Mouse (Mus musculus) liver, embryonic 13.5 days (tissue): ENCODE results near the gene Kif21a. TPM values are rescaled to one million over a fixed set of nuclear protein-coding genes. Genes with fewer than 3 reads are reported as not detected.

Experiments used
- ATAC-seq: fragments of 200-750 bp; cut with Nextera tagmentation; 2 replicates; pipeline ENCODE4 v1.8.0; 2017; ENCODE audit warnings: low read depth, mild to moderate bottlenecking, moderate number of reproducible peaks, moderate library complexity
- DNase-seq: peaks from one replicate; pipeline ENCODE4 v3.0.0; 2022
- H3K27ac ChIP-seq: fragments of 300-500 bp; sonication (generic); 2 replicates; pipeline ENCODE4 v1.5.1; 2015; ENCODE audit warnings: moderate library complexity, mild to moderate bottlenecking, inconsistent platforms
- H3K27me3 ChIP-seq: fragments of 300-500 bp; sonication (generic); 2 replicates; pipeline ENCODE4 v1.6.1; 2015; ENCODE audit warnings: mild to moderate bottlenecking, inconsistent platforms
- H3K36me3 ChIP-seq: fragments of 300-500 bp; sonication (generic); 2 replicates; pipeline ENCODE4 v1.6.1; 2015; ENCODE audit warnings: mild to moderate bottlenecking, inconsistent platforms
- H3K4me1 ChIP-seq: fragments of 300-500 bp; sonication (generic); replicated peaks from 2 replicates; pipeline ENCODE4 v1.6.1; 2015; ENCODE audit warnings: inconsistent platforms
- H3K4me2 ChIP-seq: fragments of 300-500 bp; sonication (generic); 2 replicates; pipeline ENCODE4 v1.6.1; 2015; ENCODE audit warnings: inconsistent platforms, mild to moderate bottlenecking, moderate library complexity
- H3K4me3 ChIP-seq: fragments of 300-500 bp; sonication (generic); replicated peaks from 2 replicates; pipeline ENCODE4 v1.5.1; 2015; ENCODE audit warnings: mild to moderate bottlenecking, inconsistent platforms
- H3K9ac ChIP-seq: fragments of 300-500 bp; sonication (generic); 2 replicates; pipeline ENCODE4 v1.6.1; 2015; ENCODE audit warnings: mild to moderate bottlenecking, inconsistent platforms
- H3K9me3 ChIP-seq: fragments of 300-500 bp; sonication (generic); replicated peaks from 2 replicates; pipeline ENCODE4 v1.6.1; 2016; ENCODE audit warnings: inconsistent platforms
- WGBS: fragments of 180-500 bp; shearing (Covaris S2); methylation state at CpG from one replicate; pipeline ENCODE4 v1.1.7; 2015; ENCODE audit not compliant: insufficient replicate concordance; 5-methylcytosine and 5-hydroxymethylcytosine counted together
- polyA plus RNA-seq: library from polyadenylated mRNA; unstranded; fragments of >200 nt; fragmentation: Nextera tagmentation; extraction: Ambion mirVana; gene quantifications from 2 replicates; pipeline ENCODE4 v1.2.1, GENCODE M21; 2015

Kif21a gene
- polyA plus RNA-seq, 1 experiment from 2014 or later: 1.9 TPM

DNA sequence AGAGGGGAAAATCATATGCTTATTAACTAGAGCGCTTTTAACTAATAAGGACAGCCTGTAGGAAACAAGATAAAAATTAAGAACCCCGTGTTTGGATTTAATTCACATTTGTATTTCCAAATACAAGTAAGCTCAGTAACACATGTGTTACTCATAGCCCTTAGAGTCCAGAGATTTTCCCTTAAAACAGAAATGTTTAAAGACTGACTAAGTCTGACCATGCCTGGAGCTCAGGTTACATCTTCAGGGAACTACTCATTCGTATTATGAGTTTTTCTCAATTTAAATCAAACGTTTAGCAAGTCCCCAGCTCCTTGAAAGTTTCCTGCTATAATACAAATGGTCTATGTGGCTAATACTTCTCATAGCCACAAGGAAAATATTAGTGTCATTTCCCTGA lies 57.9 kb downstream of the Kif21a start:
- ATAC-seq (no peak), DNase-seq (no peak)
- no peak overlapping the region for H3K27ac ChIP-seq

GRCm38 (mm10) chr15:90987714-90988250 lies 62.0 kb downstream of the Kif21a start:
- ATAC-seq (no peak), DNase-seq (no peak)
- no peak overlapping the region for H3K4me3 ChIP-seq
- no peaks in the 10 kb centered on the region for H3K27me3 ChIP-seq
- H3K9ac ChIP-seq: no peak overlapping the region
- no peak overlapping the region for H3K4me2 ChIP-seq
- no peaks in the 10 kb centered on the region for H3K9me3 ChIP-seq
- no peak overlapping the region for H3K27ac ChIP-seq
- H3K36me3 ChIP-seq: 0 out of 2 replicates have a peak, but pooled peaks cover 8% of the 10 kb centered on the region
- no peaks in the 10 kb centered on the region for H3K4me1 ChIP-seq
- 85% methylated on average over 12 of the region's 12 CpGs for WGBS

More for the DNA sequence above, 57.9 kb downstream of the Kif21a start:
- H3K9me3 ChIP-seq: no peaks in the 10 kb centered on the region
- H3K4me3 ChIP-seq: no peak overlapping the region
- H3K9ac ChIP-seq: no peak overlapping the region
- H3K4me2 ChIP-seq: no peak overlapping the region
- H3K4me1 ChIP-seq: no peaks in the 10 kb centered on the region
- WGBS: 72% methylated on average over 4 of the region's 4 CpGs
- no peaks in the 10 kb centered on the region for H3K27me3 ChIP-seq
- H3K36me3 ChIP-seq: no peaks in the 10 kb centered on the region

DNA sequence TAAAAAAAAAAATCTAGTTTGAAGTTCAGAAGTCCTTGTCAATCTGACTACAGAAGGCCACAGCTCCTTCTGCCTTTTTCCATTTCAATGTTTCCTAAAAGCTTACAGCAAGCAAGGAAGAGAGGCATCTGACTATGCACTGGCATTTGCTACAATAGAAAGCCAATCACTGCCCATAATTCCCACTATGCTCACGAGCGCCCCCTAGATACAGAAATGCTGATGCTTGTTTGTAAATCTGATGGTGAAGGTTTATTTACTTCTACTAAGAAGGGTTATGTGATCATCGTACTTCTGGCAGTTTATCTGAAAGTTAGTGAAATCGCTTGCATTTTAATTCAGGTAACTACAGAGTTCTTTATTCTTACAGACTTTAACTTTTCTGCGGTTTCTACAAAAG lies 73.8 kb downstream of the Kif21a start:
- H3K4me2 ChIP-seq: no peak overlapping the region
- 54% methylated on average over 5 of the region's 5 CpGs for WGBS
- H3K36me3 ChIP-seq: peaks cover 17% of the 10 kb centered on the region
- H3K27ac ChIP-seq: no peak overlapping the region
- no peak overlapping the region for H3K9ac ChIP-seq
- no peak for ATAC-seq
- no peaks in the 10 kb centered on the region for H3K9me3 ChIP-seq
- no peaks in the 10 kb centered on the region for H3K27me3 ChIP-seq
- no peaks in the 10 kb centered on the region for H3K4me1 ChIP-seq
- H3K4me3 ChIP-seq: no peak overlapping the region
- DNase-seq: no peak

DNA sequence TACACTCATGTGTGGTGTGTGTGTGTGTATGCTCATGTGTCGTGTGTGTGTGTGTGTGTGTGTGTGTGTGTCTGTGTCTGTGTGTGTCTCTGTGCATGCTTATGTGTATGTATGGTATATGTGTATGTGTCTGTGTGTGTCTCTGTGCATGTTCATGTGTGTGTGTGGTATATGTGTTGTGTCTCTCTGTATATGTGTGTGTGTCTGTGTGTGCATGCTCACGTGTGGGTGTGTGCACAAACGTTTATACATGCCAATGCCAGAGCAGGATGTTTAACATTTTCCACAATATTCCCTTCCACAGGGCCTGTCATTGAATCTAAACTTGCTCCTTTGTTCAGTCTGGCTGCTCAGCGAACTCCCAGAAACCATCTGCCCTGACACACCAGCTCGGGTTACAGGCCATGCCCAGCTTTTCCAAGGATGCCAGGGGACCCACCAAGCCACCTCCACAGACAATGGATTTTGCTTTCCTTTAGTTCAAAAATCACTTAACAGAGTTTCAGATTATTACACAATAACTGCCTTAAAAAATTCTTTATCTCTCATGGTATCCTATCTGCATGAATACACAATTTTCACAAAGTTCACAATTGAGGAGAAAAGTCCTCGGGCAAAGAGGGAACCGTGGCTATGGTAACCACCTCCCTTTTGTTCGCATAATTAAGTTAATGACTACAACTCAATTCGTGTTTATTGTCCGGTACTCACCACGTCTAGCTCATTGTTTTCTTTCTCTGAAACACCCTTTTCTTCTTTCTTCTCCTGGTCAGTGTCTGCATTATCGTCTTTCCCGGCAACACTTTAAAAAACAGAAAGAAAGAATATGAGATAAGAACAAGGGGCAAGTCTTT lies 77.6 kb downstream of the Kif21a start:
- H3K4me1 ChIP-seq: no peaks in the 10 kb centered on the region
- no peak for DNase-seq
- no peak overlapping the region for H3K9ac ChIP-seq
- ATAC-seq: no peak
- no peak overlapping the region for H3K4me2 ChIP-seq
- no peaks in the 10 kb centered on the region for H3K9me3 ChIP-seq
- H3K4me3 ChIP-seq: no peak overlapping the region
- H3K36me3 ChIP-seq: peaks cover 26% of the 10 kb centered on the region
- 73% methylated on average over 13 of the region's 13 CpGs for WGBS
- no peak overlapping the region for H3K27ac ChIP-seq
- no peaks in the 10 kb centered on the region for H3K27me3 ChIP-seq

- no peak overlapping the region for H3K4me3 ChIP-seq
- no peaks in the 10 kb centered on the region for H3K9me3 ChIP-seq
- no peak overlapping the region for H3K9ac ChIP-seq
- no peak overlapping the region for H3K27ac ChIP-seq
- 38% methylated on average over 2 of the region's 2 CpGs for WGBS
- no peaks in the 10 kb centered on the region for H3K4me1 ChIP-seq
- DNase-seq: no peak
- no peak overlapping the region for H3K4me2 ChIP-seq
- no peak for ATAC-seq
- H3K27me3 ChIP-seq: no peaks in the 10 kb centered on the region
- H3K36me3 ChIP-seq: peaks cover 14% of the 10 kb centered on the region
Observed at GRCm38 (mm10) chr15:90963320-90963719, 86.4 kb downstream of the Kif21a start.

DNA sequence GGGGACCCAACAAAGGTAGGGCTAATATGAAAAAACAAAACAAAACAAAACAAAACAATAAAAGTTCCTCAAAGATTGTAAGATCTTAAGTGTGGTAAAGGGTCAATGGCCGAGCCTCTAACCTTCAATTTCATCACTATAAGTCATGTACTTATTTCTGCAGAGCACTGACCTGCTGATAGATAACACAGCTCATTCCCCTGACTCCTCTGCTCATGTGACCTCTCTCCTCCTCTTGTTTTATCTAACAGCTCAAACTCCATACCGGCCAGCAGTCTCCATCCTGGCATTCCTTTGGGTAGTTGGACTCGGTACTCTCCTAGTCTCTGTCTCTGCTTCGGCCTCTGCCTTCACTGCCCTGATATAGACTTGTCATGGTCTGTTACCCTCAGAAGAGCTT lies 87.2 kb downstream of the Kif21a start:
- Histone ChIP-seq H3K4me2 (no peak overlapping the region), H3K27me3 (no peaks in the 10 kb centered on the region), H3K4me1 (no peaks in the 10 kb centered on the region), H3K27ac (no peak overlapping the region), H3K9me3 (no peaks in the 10 kb centered on the region), H3K4me3 (no peak overlapping the region), H3K36me3 (peaks cover 8% of the 10 kb centered on the region), H3K9ac (no peak overlapping the region)
- DNase-seq (no peak), ATAC-seq (no peak)
- WGBS: 56% methylated on average over 4 of the region's 4 CpGs

DNA sequence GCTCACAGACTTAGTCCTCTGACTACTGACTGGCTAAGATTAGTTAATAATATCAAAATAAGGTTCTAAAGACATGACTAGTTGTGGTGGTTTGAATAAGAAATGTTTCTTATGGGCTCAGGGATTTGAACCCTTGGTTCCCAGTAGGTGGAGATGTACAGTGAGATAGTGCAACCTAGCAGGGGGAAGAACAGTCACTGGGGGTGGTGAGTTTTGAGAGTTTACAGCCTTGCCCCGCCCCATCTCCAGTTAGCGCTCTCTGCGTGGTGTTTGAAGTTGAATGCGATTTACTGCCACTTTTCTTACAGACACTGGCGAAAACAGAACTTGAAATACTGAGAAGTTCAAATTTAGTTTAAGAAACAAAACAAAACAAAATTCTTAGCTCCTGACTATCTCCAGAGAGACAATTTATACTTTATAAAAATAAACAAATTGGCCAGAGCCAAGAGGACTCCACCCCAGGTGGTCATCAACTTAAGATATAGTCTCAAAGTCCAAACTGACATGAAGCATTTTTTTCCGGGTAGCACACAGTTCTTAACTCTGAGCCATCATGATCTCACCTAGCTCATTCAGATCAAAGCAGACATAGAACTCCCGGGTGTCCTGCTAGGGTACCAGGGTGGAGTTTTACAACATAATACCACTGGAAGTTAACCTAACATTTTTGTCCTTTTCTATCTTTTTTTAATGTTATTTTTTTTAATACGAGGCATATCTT lies 88.8 kb downstream of the Kif21a start:
- H3K27me3 ChIP-seq: no peaks in the 10 kb centered on the region
- H3K4me2 ChIP-seq: no peak overlapping the region
- no peak overlapping the region for H3K27ac ChIP-seq
- WGBS: 76% methylated on average over 8 of the region's 8 CpGs
- no peak overlapping the region for H3K4me3 ChIP-seq
- ATAC-seq (no peak), DNase-seq (no peak)
- peaks cover 4% of the 10 kb centered on the region; the same call in 1 of the 2 replicates for H3K36me3 ChIP-seq
- H3K4me1 ChIP-seq: no peaks in the 10 kb centered on the region
- no peaks in the 10 kb centered on the region for H3K9me3 ChIP-seq
- no peak overlapping the region for H3K9ac ChIP-seq

DNA sequence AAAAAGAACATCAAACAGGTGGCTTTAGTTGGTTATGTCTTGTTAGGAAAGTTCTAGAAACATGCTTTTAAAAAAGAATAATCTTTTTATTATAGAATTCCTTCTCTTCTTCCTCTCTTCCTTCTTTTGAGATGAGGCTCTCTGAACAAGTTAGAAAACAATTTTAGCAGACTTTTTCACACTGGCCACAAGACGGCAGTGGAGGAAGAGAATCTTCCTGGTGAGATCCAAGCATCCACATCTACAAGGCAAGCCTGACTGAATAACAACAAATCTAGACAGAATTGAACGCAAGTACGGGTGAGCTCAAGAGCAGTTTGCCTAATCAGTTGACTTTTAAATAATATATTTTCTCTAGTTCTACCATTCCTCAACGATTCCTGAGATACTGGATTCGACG lies 98.4 kb downstream of the Kif21a start:
- H3K27me3 ChIP-seq: no peaks in the 10 kb centered on the region
- no peaks in the 10 kb centered on the region for H3K36me3 ChIP-seq
- no peak overlapping the region for H3K4me2 ChIP-seq
- H3K9me3 ChIP-seq: no peaks in the 10 kb centered on the region
- H3K4me3 ChIP-seq: no peak overlapping the region
- H3K9ac ChIP-seq: no peak overlapping the region
- no peak for DNase-seq
- H3K27ac ChIP-seq: no peak overlapping the region
- WGBS: 79% methylated on average over 6 of the region's 6 CpGs
- H3K4me1 ChIP-seq: no peaks in the 10 kb centered on the region
- ATAC-seq: no peak

DNA sequence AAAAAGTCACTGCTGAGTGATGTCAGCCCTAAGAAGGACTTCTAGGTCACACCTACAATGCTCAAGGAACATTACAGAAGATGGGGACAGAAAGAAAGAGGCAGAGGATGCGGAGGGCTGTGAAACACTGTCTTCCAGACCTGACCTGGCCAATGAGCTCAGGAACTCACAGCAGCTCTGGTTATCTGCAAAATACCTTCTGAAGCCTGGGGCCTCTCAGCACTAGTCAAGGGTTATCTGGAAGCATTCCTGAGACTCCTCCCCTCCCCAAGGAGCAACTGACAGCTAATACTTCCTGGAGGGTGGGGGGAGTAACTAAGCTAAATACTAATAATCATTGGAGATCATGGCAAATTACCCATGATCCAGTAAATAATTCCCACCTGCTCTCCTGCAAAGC lies 111.3 kb downstream of the Kif21a start:
- H3K36me3 ChIP-seq: peaks cover under 1% of the 10 kb centered on the region; the same call in 1 of the 2 replicates
- H3K4me2 ChIP-seq: no peak overlapping the region
- H3K4me3 ChIP-seq: no peak overlapping the region
- H3K4me1 ChIP-seq: no peaks in the 10 kb centered on the region
- no peaks in the 10 kb centered on the region for H3K9me3 ChIP-seq
- ATAC-seq (peak; percentile 68; the same call in 1 of the 2 replicates), DNase-seq (no peak)
- no peak overlapping the region for H3K27ac ChIP-seq
- WGBS: 61% methylated on average over 1 of the region's 1 CpGs
- no peak overlapping the region for H3K9ac ChIP-seq
- no peaks in the 10 kb centered on the region for H3K27me3 ChIP-seq

GRCm38 (mm10) chr15:90935579-90935978 lies 114.2 kb downstream of the Kif21a start:
- Histone ChIP-seq H3K9me3 (no peaks in the 10 kb centered on the region), H3K4me2 (no peak overlapping the region), H3K9ac (no peak overlapping the region), H3K27ac (no peak overlapping the region), H3K4me3 (no peak overlapping the region), H3K27me3 (no peaks in the 10 kb centered on the region), H3K36me3 (no peaks in the 10 kb centered on the region), H3K4me1 (no peaks in the 10 kb centered on the region)
- 70% methylated on average over 6 of the region's 6 CpGs for WGBS
- ATAC-seq (no peak), DNase-seq (no peak)

GRCm38 (mm10) chr15:90931451-90931850 lies 118.3 kb downstream of the Kif21a start:
- Histone ChIP-seq H3K4me3 (no peak overlapping the region), H3K27me3 (no peaks in the 10 kb centered on the region), H3K9ac (no peak overlapping the region), H3K9me3 (no peaks in the 10 kb centered on the region), H3K27ac (no peak overlapping the region), H3K4me1 (no peaks in the 10 kb centered on the region), H3K36me3 (no peaks in the 10 kb centered on the region), H3K4me2 (no peak overlapping the region)
- ATAC-seq (no peak), DNase-seq (no peak)
- WGBS: 56% methylated on average over 5 of the region's 5 CpGs
